Mouse (Mus musculus): ENCODE data around the gene Rin1. TPM values are rescaled to one million over a fixed set of nuclear protein-coding genes. Genes with fewer than 3 reads are reported as not detected.
"Not testable (repeated sequence)": the region's sequence is repeated elsewhere in the genome, so short reads cannot be mapped to it uniquely, and the experiment has no call there.

Rin1 gene
- total RNA-seq, 1 experiment from 2014 or later = 3.0 TPM

DNA sequence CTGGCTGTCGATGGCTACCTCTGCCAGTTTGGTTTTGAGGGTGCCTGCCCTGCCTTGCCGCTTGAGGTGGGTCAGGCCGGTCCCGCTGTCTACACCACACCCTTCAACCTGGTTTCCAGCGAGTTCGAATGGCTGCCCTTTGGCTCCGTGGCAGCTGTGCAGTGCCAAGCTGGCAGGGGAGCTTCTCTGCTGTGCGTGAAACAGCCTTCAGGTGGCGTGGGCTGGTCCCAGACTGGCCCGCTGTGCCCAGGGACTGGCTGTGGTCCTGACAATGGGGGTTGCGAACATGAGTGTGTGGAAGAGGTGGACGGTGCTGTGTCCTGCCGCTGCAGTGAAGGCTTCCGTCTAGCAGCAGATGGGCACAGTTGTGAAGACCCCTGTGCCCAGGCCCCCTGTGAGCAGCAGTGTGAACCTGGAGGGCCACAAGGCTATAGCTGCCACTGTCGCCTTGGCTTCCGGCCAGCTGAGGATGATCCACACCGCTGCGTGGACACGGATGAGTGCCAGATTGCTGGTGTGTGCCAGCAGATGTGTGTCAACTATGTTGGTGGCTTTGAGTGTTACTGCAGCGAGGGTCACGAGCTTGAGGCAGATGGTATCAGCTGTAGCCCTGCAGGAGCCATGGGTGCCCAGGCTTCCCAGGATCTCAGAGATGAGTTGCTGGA lies 18.4 kb downstream of the Rin1 start:
- DNase-seq = no peak

DNA sequence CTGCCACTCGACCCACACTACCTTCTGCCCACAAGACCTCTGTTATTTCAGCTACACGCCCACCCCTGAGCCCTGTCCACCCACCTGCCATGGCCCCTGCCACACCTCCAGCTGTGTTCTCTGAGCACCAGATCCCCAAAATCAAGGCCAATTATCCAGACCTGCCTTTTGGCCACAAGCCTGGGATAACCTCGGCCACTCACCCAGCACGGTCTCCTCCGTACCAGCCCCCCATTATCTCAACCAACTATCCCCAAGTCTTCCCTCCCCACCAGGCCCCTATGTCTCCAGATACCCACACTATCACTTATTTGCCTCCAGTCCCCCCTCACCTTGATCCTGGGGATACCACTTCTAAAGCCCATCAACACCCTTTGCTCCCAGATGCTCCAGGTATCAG lies 19.2 kb downstream of the Rin1 start:
- no peak for DNase-seq

DNA sequence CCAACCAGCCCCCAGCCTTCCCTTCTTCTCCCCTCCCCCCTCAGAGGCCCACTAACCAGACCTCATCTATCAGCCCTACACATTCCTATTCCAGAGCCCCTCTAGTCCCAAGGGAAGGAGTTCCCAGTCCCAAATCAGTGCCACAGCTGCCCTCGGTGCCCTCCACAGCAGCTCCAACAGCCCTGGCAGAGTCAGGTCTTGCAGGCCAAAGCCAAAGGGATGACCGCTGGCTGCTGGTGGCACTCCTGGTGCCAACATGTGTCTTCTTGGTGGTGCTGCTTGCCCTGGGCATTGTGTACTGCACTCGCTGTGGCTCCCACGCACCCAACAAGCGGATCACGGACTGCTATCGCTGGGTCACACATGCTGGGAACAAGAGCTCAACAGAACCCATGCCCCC lies 19.7 kb downstream of the Rin1 start:
- DNase-seq = no peak

DNA sequence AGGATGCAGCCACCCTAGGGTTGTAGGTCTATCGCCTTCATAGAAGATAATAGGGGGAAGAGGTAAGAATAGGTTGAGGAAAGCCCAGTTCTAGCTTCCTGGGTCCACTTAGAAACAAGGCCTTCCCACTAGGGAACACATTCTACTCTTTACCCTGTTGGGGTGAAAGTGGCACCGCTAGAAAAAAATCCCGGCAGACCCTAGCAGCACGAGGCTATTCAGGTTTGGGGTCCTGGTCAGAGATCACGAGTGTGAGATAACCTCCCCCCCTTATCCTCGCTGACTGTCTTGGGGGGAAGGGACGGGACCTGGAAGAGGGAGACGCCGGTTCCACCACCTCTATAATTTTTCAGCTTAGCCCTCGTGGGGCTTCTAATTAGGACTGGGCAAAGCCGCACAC lies 20.8 kb downstream of the Rin1 start:
- no peak for DNase-seq

DNA sequence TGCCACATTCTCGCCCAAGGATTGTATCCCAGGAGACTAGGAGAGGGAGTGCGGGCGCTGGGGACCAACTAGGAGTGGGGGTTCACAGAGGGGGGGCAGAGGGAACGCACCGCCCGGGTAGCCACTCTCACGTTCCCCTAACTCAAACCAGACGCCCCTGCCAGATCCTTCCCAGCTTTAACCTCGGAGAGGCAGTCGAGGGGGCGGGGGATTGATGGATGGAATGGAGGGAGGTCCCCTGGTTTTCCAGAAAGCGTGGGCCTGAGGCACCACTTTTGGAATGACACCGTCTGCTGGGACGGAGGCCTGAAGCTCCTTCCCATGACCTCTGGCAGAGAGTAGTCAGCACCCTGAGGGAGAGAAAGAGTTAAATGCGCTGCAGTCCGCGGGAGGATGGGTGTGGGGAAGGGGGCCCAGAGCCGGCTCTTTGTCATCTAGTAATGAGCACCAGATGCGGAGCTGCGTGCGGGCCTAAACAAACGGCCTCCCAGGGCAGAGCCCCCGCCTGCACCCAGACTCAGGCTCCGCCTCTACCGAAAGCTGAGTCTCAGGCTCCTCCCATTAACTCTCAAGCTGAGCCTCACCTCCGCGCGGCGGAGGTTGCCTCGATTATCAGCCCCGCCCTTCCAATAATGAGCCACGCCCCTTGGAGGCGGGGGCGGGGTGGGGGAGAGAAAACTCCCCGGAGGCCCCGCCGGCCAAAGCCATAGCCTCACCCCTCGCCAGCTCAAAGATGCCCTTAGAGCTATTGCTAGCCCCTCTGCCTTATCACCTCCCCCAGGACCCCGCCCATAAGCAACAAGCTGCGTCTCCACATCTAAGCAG lies 21.5 kb downstream of the Rin1 start:
- peak; percentile 85 for DNase-seq

DNA sequence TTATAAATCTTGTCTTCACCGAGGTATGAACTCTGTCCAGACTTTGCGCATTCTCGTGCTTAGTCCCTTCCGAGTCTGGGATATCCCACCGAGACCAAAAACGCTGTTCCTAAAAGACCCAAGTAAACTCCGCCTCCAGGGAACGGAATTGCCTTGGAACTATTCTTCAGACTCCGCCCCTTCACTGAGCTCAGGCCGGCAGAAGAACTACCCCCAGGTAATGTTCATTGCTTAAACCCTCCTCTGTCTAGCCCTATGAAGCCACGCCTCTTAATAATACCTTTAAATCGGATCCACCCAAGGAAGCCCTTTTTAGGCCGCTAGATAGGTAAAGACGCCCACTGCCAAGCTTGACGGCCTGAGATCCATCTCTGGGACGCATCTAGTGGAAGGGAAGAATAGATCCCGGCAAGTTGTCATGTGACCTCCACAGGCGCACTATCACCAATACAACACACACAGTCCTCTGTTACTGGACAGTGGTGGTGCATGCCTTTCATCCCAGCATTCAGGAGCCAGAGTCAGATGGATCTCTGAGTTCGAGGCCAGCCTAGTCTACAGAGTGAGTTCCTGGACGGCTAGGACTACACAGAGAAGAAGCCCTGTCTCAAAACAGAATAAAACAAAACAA lies 22.2 kb downstream of the Rin1 start:
- DNase-seq = no peak

- DNase-seq = peak; percentile 67
These were observed 22.7 kb downstream of the Rin1 start for GRCm38 (mm10) chr19:5073028-5073427.

DNA sequence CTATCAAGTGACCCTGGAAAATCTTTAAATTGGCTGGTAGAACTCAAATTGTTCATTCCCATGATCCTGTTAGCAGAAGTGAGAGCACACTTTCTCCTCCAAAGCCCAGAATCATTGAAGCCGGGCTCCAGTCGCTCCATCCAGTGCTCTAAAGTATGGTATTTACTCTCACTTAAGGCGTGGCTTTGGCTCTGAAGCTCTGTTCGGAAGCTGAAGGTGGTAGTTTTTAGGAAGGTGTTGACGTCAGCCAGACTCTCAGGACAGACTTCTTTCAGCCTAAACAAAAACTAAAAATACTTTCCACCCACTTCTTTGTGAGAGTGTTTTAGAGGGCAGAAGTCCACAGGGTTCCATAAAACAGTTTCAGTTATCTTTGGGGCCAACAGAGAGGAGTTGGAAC lies 23.2 kb downstream of the Rin1 start:
- DNase-seq = no peak

DNA sequence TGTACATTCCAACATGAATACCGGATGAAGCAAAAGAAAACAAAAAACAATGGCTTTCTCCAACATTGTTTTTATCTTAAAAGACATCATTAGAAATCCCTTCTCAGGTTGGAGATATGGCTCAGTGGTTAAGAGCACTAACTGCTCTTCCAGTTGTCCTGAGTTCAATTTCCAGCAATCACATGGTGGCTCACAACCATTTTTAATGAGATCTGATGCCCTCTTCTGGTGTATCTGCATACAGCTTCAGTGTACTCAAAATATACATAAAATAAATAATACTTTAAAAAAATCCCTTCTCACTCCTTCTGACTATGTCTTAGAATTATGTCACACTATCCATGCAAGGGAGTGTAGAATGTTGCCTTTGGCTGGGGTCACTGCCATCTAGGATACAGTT lies 29.0 kb downstream of the Rin1 start:
- no peak for DNase-seq

GRCm38 (mm10) chr19:5082005-5082404 lies 31.7 kb downstream of the Rin1 start:
- no peak for DNase-seq

DNA sequence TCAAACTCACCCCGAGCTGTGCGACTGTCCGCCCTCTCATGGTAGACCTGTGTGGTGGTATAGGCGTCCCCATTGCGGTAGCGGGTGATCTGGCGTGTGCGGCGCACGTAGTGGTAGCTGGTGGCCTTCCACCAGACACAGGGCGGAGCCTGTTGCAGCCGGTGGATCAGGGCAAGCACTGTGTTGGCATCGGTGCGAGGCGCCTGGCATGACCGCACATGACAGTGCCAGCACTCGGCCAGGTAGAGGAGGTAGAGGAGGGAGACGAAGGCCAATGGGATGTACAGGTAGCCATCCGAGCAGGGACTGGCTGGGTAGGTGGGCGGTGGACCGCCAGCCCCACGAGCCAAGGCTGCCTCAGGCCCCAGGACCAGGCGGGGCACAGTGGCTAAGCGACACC lies 32.3 kb downstream of the Rin1 start:
- no peak for DNase-seq

DNA sequence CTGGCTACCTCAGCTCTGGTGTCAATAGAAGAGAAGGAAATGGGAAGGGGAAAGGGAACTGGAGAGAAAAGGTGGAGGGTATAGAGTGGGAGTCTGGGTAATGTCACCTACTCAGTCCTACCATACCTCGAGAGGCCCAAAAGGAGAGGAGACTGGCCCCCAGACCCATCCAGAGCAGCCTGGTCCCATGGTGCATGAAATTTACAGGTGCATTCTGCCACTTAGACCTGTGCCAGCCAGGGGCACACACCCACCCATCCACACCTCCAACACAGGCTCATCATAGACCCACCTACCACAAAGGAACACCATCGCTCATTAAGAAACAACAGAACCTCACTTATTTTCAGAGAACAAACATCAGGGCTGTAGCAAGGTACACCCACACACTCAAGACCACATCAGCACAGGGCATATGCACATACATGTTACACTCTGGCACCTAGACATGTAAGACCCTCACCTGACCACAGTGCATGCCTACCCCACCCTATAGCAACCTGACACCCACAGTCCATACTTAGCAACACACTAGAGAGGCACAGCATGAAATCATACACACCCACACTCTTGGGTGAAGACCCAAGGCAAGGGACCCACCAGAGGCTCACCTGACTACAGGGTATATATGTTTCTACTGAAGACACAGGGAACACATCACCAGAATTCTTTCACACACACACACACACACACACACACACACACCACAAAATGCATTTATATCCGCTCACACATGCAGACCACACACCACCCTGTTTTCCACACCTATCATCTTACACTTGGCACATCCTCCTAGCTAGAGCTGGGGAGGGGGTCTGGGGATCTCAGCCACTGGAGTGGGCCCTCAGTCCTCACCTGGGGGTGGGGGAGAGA lies 33.9 kb downstream of the Rin1 start:
- DNase-seq = no peak

GRCm38 (mm10) chr19:5084834-5085144 lies 34.5 kb downstream of the Rin1 start:
- no peak for DNase-seq

DNA sequence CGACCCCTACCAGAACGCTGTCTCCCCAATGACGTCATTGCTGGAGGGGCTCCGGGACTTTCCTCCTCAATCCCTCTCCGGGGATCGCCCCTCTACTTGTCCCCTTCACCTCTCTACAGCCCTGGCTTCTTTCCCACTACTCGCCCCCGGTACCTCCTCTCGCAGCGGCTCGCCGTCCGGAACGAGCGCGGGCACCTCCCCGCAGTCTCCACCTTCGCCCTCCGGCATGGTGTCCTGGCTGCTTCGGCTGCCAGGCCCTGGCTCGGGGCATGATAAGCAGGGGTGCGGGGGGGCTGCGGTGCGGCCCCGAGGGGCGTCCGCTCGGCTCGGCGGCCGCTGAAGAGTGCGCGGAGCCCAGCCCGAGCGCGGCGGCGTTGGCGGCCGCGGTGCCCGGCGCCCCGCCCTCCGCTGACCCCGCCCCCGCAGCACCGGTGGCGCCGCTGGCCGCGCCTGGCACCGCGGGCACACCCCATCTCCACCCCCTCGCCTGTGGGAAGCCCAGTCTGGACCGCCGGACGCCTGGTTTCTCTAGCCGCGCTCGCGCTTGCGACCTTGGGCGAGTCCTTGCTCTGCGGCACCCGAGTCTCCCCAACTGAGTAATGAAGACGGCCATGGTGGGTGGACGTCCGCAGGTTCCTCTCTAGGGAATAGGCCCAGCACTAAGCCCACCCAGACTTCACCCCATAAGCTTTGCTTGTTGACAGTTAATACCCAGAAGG lies 35.0 kb downstream of the Rin1 start, which contains the start of gene Tmem151a:
TSS of gene Tmem151a (minus strand) at position 387 of the 719 bp plus-strand sequence.
- DNase-seq = peak; percentile 73

DNA sequence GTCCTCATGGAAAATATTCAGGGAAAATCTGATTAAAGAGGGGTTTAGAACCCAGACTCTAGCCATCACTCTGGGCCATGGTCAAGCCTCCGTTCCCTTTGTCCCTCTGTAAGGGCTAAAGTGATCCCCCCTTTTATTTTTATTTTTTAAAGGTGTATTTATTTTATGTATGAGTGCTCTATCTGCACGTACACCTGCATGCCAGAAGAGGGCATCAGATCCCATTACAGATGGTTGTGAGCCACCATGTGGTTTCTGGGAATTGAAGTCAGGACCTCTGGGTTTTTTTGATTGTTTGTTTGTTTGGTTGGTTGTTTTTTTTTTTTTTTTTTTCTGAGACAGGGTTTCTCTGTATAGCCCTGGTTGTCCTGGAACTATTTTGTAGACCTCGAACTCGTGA lies 36.3 kb downstream of the Rin1 start:
- not testable (repeated sequence) for DNase-seq

DNA sequence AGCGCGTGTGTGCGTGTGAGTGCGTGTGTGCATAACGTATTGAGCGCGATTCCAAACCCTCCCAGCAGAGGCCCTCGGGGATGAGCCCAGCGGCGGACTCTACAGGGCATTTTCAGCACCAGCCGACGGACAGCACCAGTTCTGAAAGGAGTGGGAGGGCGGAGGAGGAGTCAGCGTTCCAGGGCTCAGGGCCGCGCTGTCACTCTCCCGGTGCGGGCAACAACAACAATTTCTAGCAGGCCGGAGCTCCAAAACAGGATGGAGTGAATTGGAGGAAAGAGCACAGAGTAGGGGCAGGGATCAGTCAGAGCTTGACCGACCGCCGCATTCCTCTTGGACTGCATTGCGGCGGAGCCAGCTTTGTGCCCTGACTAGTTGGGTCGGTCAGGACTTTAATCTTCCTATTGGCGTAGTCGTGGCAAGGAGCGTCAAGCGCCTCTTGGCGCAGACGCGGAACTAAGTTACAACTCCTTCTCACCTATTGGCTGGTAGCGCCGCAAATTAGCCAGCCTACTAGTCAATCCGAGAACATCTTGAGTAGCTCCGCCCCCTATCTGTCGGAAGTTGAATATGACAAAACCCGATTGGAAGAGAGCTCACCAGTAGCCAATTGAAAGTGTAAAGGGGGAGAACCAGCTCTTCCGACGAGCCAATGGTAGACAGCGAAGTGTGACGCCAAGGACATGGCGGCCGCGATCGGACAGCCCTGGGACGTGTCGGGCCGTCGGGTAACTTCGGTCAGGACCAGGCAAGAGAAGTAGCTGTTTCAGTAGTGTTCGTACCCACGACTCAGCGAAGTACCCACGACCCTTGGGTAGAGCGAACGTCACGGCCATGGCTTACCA lies 37.8 kb downstream of the Rin1 start, which contains the start of gene Yif1a:
TSS of gene Yif1a (plus strand) at position 655 of the 845 bp plus-strand sequence.
- DNase-seq = peak; percentile 97

DNA sequence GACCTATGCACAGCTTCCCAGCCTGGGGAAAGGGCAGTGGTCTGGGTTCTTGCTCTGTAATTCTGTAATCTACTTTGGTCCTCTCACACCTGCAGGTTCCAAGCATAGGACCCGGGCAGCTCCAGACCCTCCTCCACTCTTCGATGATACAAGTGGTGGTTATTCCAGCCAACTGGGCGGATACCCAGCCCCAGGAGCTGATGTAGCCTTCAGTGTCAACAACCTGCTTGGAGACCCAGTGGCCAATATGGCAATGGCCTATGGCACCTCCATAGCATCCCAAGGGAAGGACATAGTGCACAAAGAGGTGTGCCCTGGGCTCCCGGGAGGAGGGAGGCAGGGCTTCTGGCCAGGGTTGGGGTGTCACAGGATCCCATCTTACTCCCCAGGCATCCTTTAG lies 39.0 kb downstream of the Rin1 start:
- no peak for DNase-seq

DNA sequence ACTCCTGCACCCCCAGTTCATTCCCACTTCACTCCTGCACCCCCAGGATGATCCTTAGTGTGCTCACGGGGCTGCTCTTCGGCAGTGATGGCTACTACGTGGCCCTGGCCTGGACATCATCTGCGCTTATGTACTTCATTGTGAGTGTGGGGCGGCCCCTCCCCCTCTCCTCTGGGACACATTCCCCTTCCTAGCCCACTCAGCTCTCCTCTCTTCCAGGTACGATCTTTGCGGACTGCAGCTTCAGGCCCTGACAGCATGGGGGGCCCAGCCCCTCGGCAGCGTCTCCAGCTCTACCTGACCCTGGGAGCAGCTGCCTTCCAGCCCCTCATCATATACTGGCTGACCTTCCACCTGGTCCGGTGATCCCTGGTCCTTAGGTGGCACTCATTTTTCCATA lies 41.8 kb downstream of the Rin1 start:
- no peak for DNase-seq

DNA sequence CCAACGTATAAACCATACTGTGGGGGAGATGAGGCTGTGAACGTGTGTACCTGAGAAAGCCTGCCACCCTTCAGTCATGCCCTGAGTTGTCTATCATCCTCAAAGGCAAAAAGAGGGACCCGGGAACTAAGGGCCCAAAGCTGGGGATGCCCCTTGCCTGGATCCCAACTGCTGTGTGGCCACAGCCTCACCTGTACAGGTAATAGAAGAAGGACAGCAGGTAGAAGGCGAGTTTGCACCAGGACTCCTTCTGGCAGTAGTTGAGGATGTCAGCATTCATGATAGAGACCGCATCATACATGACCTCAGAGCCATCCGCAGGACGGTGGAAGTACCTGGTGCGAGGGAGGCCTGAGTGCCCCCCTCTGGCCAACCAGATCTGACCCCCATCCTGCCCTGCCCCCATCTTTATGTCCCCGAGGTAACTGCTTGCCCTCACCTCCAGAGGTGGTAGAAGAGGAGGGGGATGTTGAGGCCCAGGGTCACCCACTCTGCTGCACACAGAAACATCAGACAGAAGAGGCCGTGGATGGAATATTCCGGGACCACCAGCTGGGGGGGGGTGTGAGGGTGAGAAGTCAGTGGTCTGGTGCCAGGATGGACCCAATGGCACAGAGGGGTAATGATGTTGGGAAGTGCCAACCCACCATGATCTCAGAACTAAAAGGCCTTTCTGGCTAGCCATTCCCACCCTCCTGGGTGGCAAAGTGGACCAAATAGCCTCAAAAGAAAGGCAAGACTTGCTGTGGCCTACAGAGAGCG lies 43.4 kb downstream of the Rin1 start:
- DNase-seq = no peak

DNA sequence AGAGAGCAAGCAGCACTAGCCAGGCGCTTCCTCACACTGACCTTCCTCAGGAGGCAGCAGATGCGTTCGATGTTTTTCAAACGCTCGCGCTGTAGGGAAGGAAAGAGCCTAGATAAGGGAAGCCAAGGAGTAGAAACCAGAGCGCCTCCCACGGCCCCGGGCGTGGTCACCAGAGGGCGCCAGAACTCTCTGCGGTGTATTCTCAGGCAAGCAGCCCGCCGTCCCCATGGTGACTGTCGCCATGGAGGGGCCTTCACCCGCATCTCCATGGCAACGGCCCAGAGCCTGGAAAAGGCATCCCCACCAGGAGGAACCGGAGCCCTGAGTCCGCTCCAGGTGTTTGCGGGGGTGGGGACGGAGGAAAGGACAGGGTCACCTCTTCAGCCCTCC lies 44.0 kb downstream of the Rin1 start:
- peak; percentile 98 for DNase-seq

Data from adrenal gland, postnatal 14 days (tissue).